Mouse (Mus musculus) hindbrain, embryonic 16.5 days (tissue): Measurements from ENCODE around the gene Gm45521. TPM values are rescaled to one million over a fixed set of nuclear protein-coding genes. Genes with fewer than 3 reads are reported as not detected.
"Not testable (repeated sequence)": the region's sequence is repeated elsewhere in the genome, so short reads cannot be mapped to it uniquely, and the experiment has no call there.

ENCODE experiments used
- ATAC-seq: fragments of 200-750 bp; cut with Nextera tagmentation; 2 replicates; pipeline ENCODE4 v1.8.0; 2017; ENCODE audit warnings: moderate TSS enrichment, moderate library complexity
- H3K27ac ChIP-seq: fragments of 300-500 bp; sonication (generic); 2 replicates; pipeline ENCODE4 v1.5.1; 2014; ENCODE audit warnings: low read depth, mild to moderate bottlenecking, control low read depth, low read length, moderate library complexity
- H3K27me3 ChIP-seq: fragments of 300-500 bp; sonication (generic); replicated peaks from 2 replicates; pipeline ENCODE4 v1.6.1; 2014; ENCODE audit warnings: low read length; ENCODE audit not compliant: control insufficient read depth, insufficient read depth
- H3K36me3 ChIP-seq: fragments of 300-500 bp; sonication (generic); 2 replicates; pipeline ENCODE4 v1.6.1; 2014; ENCODE audit warnings: mild to moderate bottlenecking, low read length, moderate library complexity, mixed read lengths; ENCODE audit not compliant: control insufficient read depth, insufficient read depth
- H3K4me1 ChIP-seq: fragments of 300-500 bp; sonication (generic); 2 replicates; pipeline ENCODE4 v1.6.1; 2014; ENCODE audit warnings: low read depth, low read length; ENCODE audit not compliant: control insufficient read depth, insufficient read depth
- H3K4me2 ChIP-seq: fragments of 300-500 bp; sonication (generic); 2 replicates; pipeline ENCODE4 v1.6.1; 2014; ENCODE audit warnings: mild to moderate bottlenecking, low read length, control low read depth, moderate library complexity
- H3K4me3 ChIP-seq: fragments of 300-500 bp; sonication (generic); 2 replicates; pipeline ENCODE4 v1.5.1; 2014; ENCODE audit warnings: mild to moderate bottlenecking, low read length, control low read depth, moderate library complexity
- H3K9ac ChIP-seq: fragments of 300-500 bp; sonication (generic); 2 replicates; pipeline ENCODE4 v1.6.1; 2014; ENCODE audit warnings: low read depth, mild to moderate bottlenecking, control low read depth, low read length, moderate library complexity
- H3K9me3 ChIP-seq: fragments of 300-500 bp; sonication (generic); 2 replicates; pipeline ENCODE4 v1.6.1; 2014; ENCODE audit warnings: mild to moderate bottlenecking, low read length, moderate library complexity; ENCODE audit not compliant: control insufficient read depth
- WGBS: fragments of 180-500 bp; shearing (Covaris S2); extraction: QIAGEN DNeasy Blood & Tissue Kit; methylation state at CpG from one replicate; pipeline ENCODE4 v1.1.7; 2014; 5-methylcytosine and 5-hydroxymethylcytosine counted together
- polyA plus RNA-seq: library from polyadenylated mRNA; unstranded; fragments of >200 nt; fragmentation: Nextera tagmentation; extraction: Ambion mirVana; gene quantifications from 2 replicates; pipeline ENCODE4 v1.2.1, GENCODE M21; 2015

Gm45521 gene
- polyA plus RNA-seq, 1 experiment from 2014 or later, result 0.40 TPM

DNA sequence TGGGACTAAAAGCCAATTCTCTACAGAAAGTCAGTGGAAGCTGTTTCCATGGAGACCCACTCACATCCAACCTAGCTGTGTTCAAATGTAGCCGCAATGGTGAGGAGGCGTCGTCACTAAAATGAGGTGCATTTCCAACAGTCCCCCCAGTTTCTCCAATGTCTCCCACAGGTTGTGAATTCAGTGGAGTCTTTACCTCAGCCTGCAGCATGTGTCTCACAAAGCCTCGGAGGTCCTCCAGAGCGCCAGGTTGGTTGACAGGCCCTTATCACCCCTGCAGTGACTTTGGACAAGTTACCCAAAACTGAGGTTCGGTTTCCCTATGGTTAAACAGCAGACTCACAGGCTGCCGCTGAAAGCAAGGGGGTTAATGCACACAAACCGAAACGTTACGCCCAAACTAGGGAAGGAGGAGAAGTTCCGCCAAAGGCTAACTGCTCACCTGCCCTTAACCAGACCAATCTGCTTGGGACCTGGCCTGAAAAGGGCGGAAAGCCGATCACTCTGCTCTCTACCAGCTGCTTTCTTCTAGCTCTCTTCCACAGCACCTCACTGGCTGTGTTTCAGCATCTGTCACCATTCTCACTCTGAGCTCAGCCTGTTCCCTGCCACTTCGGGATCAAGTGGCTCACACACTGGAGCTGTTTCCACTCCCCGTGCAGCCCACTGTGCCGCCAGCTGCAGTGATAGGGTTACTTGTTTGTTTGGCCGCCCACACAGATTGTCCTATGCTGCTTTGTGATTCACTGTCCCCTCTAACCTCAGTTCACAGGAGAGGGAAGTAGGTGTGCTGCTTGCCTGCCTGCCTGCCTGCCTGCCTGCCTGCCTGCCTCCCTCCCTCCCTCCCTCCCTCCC, 44.0 kb downstream of the Gm45521 start:
- Histone ChIP-seq H3K27me3 (peaks cover 2% of the 10 kb centered on the region; the same call in 1 of the 2 replicates), H3K4me1 (peaks cover 10% of the 10 kb centered on the region), H3K9me3 (no peaks in the 10 kb centered on the region), H3K9ac (no peak overlapping the region), H3K36me3 (no peaks in the 10 kb centered on the region), H3K27ac (no peak overlapping the region), H3K4me2 (no peak overlapping the region), H3K4me3 (no peak overlapping the region)
- WGBS, result 22% methylated on average over 17 of the region's 17 CpGs
- no peak for ATAC-seq

DNA sequence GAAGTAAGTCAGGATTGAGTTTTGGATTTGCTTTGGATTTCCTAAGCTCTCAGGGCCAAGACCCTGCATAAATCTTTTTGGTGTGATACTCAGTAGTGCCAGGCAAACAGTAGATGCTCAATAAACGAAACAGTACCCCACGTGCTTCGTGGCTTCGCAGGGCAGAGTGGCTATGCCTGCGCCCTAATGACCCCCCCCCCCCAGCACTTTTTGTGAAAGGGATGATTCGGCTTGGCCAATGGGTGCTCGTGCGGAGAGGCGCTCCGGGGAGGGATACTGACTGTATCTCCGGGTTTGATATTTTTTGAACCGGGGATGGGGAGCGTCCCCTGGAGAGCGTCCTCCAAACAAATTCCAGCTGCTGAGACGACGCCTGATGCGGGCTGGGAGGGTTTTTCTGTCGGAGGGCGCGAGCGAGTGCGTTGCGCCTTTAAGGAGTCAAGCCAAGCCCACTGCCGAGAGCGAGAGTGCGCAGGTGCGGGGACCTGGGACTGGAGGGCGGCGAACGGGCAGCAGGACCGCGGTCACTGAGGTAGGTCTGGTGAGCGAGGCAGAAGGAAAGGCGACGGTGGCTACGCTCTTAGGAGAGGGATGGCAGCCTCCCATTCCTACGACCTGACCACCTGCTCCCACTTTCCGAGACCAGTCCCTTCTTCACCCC, 45.5 kb downstream of the Gm45521 start, which contains the start of gene Abhd6:
Abhd6 (plus strand) TSS at position 471 of the 661 bp plus-strand sequence.
- H3K4me3 ChIP-seq, result peak within 1 kb of the TSS; percentile 54
- WGBS, result 1% methylated on average over 37 of the region's 38 CpGs
- peak within 1 kb of the TSS; percentile 62 for H3K4me2 ChIP-seq
- H3K36me3 ChIP-seq, result no peaks in the 10 kb centered on the region
- peaks cover 2% of the 10 kb centered on the region; the same call in 1 of the 2 replicates for H3K27me3 ChIP-seq
- peak; percentile 95 for ATAC-seq
- H3K27ac ChIP-seq, result peak within 1 kb of the TSS; percentile 42
- no peaks in the 10 kb centered on the region for H3K9me3 ChIP-seq
- H3K9ac ChIP-seq, result peak within 1 kb of the TSS; percentile 66
- H3K4me1 ChIP-seq, result peaks cover 10% of the 10 kb centered on the region

- Histone ChIP-seq H3K36me3 (no peaks in the 10 kb centered on the region), H3K4me2 (peak overlapping the region; percentile 62), H3K4me1 (peaks cover 10% of the 10 kb centered on the region), H3K4me3 (peak overlapping the region; percentile 54), H3K9me3 (no peaks in the 10 kb centered on the region), H3K27me3 (peaks cover 2% of the 10 kb centered on the region; the same call in 1 of the 2 replicates), H3K9ac (peak overlapping the region; percentile 66), H3K27ac (peak overlapping the region; percentile 42)
- peak; percentile 81 for ATAC-seq
- WGBS, result under 1% methylated on average over 22 of the region's 23 CpGs
These were observed 46.1 kb downstream of the Gm45521 start for GRCm38 (mm10) chr14:8003093-8003670.

GRCm38 (mm10) chr14:8003727-8004670, 46.9 kb downstream of the Gm45521 start:
- Histone ChIP-seq H3K36me3 (no peaks in the 10 kb centered on the region), H3K4me2 (peak overlapping the region; percentile 62), H3K4me3 (peak overlapping the region; percentile 54), H3K27me3 (peaks cover 2% of the 10 kb centered on the region; the same call in 1 of the 2 replicates), H3K4me1 (peaks cover 10% of the 10 kb centered on the region), H3K27ac (peak overlapping the region; percentile 42; the same call in 1 of the 2 replicates), H3K9me3 (no peaks in the 10 kb centered on the region), H3K9ac (peak overlapping the region; percentile 66)
- no peak for ATAC-seq
- 32% methylated on average over 18 of the region's 18 CpGs for WGBS

DNA sequence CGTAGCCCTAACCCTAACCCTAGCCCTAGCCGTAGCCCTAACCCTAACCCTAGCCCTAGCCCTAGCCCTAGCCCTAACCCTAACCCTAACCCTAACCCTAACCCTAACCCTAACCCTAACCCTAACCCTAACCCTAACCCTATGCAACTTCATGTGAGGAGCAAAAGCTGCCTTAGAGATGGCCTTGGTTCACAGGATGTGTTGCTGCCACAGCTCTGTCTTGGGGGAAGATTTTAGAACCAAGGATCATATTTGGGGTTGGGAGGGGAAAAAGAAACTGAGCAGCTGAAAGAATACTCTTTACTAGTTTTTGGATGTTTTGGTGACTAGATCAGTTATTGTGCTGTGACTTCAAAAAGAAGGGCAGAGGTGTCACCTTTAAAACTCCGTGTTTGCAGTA, 49.0 kb downstream of the Gm45521 start:
- ATAC-seq, H3K9me3 ChIP-seq: not testable (repeated sequence)
- 61% methylated on average over 3 of the region's 3 CpGs for WGBS

GRCm38 (mm10) chr14:8007084-8007483, 50.0 kb downstream of the Gm45521 start:
- H3K4me2 ChIP-seq, result no peak overlapping the region
- H3K27me3 ChIP-seq, result no peaks in the 10 kb centered on the region
- ATAC-seq, result no peak
- no peak overlapping the region for H3K27ac ChIP-seq
- no peaks in the 10 kb centered on the region for H3K36me3 ChIP-seq
- no peaks in the 10 kb centered on the region for H3K9me3 ChIP-seq
- H3K4me1 ChIP-seq, result peaks cover 10% of the 10 kb centered on the region
- H3K4me3 ChIP-seq, result no peak overlapping the region
- H3K9ac ChIP-seq, result no peak overlapping the region

More for the DNA sequence above, 49.0 kb downstream of the Gm45521 start:
- H3K27ac ChIP-seq, H3K9ac ChIP-seq, H3K4me2 ChIP-seq, H3K36me3 ChIP-seq, H3K4me3 ChIP-seq, H3K27me3 ChIP-seq: not testable (repeated sequence)
- peaks cover 10% of the 10 kb centered on the region for H3K4me1 ChIP-seq

DNA sequence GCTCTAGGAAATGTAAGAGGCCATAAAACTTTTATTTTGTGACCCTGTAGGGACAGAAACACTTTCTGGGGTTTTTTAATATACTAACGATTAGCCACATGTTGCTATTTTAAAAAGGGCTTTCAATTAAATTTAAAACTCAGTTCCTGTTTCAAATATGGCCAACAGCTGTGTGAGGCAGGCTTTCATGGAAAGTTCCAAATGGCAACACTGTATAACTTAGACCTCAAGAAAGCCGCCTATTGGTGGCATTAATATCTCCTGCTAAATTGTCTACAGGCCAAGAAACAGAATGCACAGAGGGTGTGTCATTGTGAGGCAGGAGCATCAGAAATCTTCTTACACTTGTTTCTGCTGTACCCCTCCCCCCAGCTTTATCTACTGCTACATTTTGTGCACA, 50.4 kb downstream of the Gm45521 start:
- ATAC-seq, result no peak
- WGBS, result 86% methylated on average over 2 of the region's 2 CpGs
- no peaks in the 10 kb centered on the region for H3K9me3 ChIP-seq
- H3K4me3 ChIP-seq, result no peak overlapping the region
- peaks cover 10% of the 10 kb centered on the region for H3K4me1 ChIP-seq
- H3K9ac ChIP-seq, result no peak overlapping the region
- no peak overlapping the region for H3K27ac ChIP-seq
- no peaks in the 10 kb centered on the region for H3K36me3 ChIP-seq
- H3K27me3 ChIP-seq, result no peaks in the 10 kb centered on the region
- H3K4me2 ChIP-seq, result no peak overlapping the region

DNA sequence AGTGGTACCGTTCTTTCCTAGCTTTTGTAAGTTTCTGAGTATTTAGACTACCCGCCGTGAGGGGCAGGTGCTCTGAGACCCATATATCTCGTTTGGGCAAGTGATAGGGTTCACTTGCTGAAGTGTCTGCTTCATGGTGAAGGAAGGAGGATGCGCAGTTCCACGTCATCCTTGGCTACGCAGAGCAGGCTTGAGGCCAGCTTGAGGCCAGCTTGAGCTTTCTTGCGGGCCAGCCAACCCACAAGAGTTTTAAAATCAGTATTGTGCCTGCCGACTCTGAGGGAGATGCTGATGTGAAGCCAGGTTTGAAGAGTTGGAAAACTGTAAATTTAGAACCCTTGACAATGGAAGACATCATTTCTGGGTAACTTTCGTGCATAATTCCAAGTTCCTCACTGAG, 50.8 kb downstream of the Gm45521 start:
- H3K4me1 ChIP-seq, result peaks cover 10% of the 10 kb centered on the region
- no peak overlapping the region for H3K27ac ChIP-seq
- H3K9ac ChIP-seq, result no peak overlapping the region
- H3K36me3 ChIP-seq, result no peaks in the 10 kb centered on the region
- H3K4me2 ChIP-seq, result no peak overlapping the region
- no peaks in the 10 kb centered on the region for H3K9me3 ChIP-seq
- 88% methylated on average over 10 of the region's 10 CpGs for WGBS
- no peak overlapping the region for H3K4me3 ChIP-seq
- no peaks in the 10 kb centered on the region for H3K27me3 ChIP-seq
- ATAC-seq, result no peak
